Mouse (Mus musculus) cerebellum, adult (tissue): ENCODE measurements around the gene Mrm3.

Source experiments
- ATAC-seq: cut with Nextera tagmentation; 2 replicates; pipeline ENCODE4 v1.9.2; 2017; ENCODE audit warnings: mild to moderate bottlenecking, moderate library complexity, mixed read lengths; ENCODE audit not compliant: insufficient number of reproducible peaks, low FRiP score, low TSS enrichment

The Mrm3 gene

DNA sequence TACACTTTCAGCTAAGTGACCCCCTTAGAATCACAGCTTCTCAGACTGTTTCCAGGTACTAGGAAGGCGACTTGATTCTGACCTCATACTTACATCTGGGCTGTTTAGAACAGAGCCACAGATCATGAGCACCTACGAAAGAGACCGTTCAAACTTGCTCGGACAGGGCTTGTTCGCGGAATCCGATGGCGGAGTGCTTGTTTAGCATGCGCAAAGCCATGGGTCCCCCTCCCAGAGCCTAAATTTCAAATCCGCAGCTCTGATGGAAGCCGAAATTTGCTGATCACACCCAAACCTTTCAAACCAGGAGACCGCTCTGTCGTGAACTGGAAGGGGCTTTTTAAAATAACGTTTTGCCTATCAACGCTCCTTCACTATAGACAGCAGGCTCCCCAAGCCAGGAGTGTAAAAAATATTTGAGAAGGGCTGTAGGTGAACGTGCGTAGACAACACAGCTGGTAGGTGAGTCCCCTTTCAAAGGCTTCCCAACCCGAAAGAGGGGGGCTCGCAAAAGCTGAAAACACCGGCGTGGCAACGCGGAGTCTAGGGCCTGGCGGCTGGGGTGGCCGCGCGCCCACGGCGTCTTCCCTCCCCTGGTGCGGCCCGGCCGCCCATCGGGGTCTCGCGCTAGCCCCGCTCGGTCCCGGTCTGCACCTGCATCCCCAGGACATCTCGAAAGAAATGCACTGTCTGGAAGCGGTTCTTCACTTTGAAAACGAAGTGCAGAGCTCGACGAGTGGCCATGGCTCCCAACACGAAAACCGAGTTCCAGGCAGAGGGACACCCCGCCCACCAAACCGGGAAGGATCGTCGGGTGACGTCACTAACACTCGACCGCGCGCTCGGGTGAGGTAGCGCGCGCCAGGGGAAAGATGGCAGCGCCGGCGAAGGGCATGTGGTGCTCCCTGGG lies at the start of gene Mrm3, which contains the start of gene Glod4:
TSS of gene Mrm3 (plus strand) at position 815 of the 910 bp plus-strand sequence.
TSS of gene Glod4 (minus strand) at position 825 of the 910 bp plus-strand sequence.
- ATAC-seq = peak; percentile 85; the same call in 1 of the 2 replicates

DNA sequence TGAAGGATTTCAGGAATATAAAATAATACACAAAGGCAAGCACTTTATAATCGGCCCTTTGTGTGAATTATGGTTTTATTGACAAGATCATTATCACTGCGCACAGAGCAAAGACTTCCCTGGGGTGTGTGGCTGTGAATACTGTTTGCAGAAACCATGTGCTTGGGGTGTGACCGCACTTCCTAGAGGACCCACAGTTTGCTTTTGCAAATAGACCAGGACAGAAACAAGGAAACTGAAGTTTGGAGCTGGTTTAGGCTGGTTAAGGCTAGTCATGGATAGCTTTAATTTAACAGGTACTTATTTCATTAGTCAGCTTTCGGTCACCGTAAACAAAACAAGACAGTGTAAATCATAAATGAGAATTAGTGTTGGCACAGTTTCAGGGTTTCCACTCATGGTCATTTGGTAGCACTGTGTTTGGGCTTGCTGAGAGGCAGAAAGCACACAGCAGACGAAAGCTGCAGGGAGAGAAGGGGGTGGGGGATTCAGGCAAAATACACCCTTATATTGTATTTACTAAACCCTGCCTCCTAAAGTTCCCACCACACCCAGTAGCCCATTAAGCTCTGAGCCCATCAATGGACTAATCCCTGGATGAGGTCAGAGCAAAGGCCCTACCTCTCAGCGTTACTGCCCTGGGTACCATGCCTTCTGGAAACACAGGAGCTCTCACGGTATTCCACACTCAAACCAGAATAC lies 47.1 kb upstream of the Mrm3 start:
- ATAC-seq = no peak

DNA sequence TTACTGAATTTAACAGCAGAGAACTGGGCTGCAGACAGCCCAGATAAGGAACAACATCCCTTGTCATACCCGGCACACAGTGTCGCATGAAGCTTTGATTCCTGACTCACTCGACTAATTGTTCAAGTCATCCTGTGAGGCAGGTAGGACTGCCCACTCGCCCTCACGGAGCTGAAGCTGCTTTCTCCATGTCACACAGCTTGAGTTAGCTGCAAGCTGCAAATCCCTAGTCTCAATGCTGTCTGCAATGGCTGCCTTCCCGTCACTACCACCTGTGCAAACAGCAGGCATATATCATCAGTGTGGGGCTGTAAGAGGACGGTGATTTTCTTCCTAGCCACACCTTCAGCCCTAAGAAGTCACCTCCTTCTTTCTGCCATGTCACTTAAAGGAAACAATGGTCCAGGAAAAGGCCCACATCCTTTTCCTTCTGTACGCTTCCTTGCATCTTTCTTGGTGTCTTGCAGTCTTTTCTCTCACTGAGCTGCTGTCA lies 46.5 kb upstream of the Mrm3 start:
- ATAC-seq = no peak

DNA sequence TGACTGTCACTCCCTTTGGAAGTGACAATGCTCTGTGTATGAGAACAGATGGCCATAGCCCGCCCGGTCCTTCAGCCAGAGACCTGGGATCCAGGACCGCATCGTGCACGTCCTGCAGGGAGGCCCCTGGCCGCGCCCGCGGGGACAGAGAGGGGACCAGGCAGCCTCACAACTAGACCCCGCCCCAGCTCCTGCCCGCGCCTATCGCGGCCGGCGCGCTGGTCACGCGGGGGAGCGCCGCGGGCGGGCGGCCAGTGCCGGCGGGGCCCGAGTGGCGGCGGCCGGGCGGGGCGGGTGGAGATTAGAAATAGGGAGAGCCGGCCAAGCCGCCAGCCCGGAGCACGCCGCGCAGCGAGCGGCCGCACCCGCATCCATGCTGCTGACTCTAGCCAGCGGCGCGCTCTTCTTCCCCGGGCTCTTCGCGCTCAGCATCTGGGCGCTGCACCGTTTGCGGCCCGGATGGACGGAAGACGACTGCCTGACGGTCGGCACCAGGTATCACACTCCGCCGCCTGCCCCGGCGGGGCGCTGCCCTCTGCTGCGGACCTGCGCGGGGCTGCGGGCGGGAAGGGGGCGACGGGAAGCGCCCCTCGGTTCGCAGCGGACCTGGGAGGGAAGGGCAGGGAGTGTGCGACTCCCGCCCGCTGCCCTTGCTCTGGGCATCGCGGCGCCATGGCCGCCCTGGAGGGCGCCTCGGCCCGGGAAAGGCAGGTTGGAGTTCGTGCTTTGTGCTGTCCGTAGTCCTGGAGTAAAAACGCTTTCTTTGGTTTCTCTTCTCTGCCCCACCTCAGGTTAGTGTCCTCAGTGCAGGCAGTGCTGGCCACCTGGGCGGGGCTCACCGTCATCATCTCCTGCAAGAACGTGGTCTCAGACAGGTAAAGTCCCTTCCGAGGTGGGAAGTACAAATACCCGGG lies 41.5 kb upstream of the Mrm3 start:
- ATAC-seq = peak; percentile 94

DNA sequence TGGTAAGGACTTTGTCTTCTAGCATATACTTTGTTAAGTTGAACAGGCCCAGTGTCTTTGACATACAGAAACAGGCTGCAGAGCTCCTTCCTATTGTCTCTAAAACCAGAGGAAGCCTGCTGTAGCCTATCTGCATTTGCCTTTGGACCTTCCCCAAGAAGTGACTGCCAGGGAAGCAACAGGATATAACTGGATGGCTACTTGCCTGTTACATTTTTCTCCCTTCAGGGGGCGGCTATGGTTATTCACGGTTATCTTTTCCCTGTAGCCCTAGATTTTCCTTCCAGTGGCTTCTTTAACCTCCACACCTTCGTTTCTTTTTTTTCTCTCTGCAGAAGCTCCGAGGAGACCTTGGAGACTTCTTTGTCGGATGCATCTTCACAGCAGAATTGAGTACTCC lies 36.7 kb upstream of the Mrm3 start:
- ATAC-seq = no peak

DNA sequence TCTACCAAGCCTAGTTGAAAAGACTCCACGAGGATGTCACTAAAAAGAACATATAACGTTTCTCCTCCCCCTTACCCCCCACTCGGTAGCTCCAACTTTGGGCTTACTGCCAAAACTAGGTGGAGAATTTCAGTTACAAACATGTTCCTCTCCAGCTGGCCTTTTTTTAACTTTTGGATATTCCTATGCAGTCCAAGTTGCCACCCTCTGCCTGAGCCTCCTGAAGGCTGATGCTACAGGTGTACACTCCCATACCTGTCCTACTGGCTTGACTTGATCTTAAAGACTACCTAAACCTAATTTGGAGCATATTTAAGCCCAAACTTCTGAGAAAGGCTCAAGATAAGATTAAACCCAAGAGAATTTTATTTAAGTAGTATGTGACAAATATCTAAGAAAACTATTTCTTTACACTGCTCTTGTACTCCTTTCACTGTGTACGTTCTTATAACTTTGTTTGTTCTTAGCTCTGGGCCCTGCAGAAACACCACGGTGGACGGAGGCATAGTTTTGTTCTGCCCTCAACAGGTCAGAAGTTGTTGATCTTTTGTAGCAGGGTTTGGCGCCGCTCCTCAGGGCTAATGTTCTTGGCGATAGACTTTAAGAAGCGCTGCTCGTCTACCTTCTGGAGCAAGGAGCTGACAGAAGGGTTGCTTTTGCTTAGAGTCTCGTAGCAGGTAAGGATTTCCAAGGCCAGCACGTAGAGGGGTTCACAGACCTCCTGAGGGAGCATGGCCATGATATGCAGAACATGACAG lies 33.1 kb upstream of the Mrm3 start:
- ATAC-seq = no peak

DNA sequence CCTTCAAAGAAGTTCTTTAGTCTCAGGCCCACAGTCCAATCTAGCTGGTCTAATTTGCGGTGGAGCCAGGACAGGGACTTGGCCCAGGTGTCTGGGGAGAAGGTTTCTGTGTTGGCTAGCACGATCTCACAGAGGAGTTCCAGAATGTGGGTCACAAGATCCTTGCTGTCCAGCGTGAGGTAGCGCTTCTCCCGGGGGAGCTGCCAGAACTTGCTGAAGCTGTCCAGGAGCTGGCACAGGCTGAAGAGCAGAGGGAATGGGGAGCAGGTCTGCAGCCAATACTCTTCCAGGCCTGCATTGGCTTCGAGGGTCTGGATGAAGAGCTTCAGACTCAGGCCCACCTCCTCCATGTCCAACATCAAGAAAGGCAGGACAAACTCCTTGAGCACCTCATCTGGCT lies 31.9 kb upstream of the Mrm3 start:
- peak; percentile 89 for ATAC-seq

DNA sequence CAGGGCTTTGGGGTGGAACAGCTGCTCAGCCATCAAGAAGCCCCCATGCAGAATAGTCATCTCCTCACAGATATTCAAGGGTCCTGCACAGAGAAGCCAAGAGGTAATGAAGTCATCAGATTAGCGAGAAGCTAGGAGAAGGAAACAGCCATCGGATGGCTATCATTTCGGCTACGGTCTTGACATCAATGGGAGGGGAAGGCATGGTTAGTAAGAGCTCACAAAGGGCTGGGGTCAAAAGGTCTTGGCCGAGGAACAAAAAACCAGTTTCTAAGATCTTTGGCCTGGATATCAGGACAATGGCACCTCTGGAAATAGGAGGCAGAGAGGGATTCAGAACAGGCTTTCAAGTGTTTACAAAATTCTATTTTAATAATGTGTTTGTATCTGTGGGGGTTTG lies 29.7 kb upstream of the Mrm3 start:
- no peak for ATAC-seq

DNA sequence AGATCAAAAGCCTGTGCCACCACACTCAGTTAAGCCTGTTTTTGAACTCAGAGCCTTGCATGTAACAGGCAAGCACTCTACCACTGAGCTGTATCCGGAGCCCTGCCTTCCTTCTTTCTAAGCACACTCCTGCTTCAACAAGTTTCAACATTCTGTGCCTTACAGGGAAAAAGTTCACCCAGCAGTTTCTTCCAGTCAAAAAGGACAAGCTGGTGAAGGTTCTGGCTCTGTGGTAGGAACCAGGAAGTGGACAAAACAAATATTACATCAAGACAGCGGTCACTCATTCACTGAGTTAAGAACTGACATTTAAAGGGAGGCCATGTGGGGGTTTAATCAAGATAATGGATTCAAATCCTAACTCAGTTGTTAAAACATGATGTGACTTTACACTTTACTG lies 28.5 kb upstream of the Mrm3 start:
- ATAC-seq = no peak

DNA sequence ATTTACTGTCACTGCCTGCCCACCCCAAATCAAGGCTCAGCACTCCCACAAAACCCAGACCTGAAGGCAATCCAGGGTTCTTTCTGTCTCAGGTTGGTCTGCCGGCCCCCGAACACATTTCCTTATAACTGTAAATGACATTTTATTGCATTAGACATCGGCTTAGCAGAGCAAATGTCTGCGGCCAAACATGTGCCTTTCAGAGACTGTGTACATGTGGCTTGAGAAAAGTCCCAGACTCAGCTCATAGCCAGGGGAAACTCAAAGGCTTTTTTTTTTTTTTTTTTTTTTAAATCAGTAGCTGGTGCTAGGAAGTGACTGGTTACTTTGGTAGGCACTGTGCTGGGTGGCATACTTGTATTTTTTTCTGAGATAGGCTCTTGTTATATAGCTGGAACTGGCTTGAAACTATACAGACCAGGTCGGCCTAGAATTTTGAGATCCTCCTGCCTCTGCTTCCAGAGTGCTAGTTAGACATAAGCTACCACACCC lies 27.4 kb upstream of the Mrm3 start:
- no peak for ATAC-seq

DNA sequence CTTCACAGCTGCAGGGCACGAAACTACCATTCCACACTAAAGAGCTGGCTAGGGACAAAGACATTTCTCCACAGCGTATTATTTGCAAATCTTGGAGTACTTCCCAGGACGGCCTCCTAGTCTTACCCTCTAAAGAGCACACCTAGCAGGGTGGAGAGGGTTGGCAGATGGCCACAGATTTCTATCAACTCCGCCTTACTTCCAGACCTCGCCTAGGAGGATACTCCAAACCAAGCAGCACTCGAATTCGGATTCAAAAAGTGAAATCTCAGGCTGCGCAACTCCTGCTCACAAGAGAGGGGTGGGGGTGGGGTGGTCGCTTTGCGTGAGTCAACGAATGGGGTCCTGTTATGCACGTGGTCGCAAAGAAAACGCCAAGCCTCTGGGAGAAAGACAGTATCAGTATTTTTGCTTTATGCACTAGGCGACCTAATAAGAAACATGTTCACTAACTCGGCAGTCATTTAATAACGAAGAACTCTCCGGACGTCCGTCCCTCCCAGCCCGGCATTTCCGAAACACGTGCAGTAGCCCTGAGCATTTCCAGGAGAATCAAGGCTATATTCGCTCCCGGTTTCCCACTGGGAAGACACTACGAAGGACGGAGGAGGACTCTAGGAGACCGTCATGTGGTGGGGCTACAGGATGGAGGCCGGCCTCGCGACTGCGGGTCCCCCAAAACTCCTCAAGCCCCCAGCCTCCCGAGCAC lies 26.7 kb upstream of the Mrm3 start:
- no peak for ATAC-seq

DNA sequence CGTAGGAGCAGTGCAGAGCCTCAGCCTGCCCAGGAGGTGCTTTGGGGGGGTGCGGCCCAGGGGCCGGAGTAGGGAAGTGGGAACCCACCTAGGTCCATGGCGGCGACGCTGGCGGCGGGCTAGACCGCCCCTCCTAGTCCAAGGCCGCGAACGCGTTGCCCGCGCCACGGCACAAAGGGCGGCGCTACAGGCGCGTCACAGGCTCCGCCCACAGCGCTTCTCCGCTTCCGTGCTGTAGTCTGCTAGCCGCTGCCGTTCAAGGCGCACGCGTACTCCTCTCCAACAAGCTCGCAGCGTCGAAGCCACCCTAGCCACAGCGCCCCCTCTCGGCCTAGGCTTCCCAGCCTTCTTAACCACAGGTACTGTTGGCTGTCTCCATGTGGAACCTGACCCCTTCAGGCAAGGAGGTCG lies 26.1 kb upstream of the Mrm3 start, which contains the start of the genes Dbil5 and Gemin4:
TSS of gene Dbil5 (plus strand) at position 219 of the 411 bp plus-strand sequence.
TSS of gene Gemin4 (minus strand) at position 275 of the 411 bp plus-strand sequence.
- peak; percentile 90 for ATAC-seq

DNA sequence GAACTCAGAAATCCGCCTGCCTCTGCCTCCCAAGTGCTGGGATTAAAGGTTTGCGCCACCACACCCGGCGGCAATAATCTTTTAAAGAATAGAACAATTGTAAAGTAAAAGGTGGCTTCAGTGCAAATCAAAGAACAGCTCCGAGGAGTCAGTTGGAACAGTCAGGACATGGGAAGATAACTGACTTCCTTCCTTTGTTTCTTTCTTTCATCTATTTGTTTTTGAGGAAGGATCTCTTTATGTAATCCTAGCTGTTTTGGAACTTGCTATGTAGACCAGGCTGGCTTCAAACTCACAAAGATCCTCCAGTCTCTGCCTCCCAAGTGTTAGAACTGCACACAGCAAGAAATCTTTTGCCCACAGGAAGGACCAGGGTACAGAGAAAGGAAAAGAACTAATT lies 18.9 kb upstream of the Mrm3 start:
- ATAC-seq = no peak

DNA sequence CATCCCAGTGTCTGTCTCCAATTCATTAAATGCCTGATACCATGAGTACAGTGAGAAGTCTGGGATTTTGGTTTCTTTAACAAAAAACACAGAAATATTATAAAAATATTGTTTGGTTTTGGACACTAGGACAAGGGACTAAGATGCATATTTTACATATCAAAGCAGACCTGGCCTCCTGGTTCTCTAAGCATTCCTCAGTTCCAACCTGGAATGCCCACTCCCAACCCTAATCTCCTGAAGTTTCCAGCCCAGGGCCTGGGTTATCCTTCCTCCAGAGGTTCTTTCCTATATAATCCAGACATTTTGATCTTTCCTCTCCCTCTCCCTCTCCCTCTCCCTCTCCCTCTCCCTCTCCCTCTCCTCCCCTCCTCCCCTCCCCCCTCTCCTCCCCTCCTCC lies 18.5 kb upstream of the Mrm3 start:
- ATAC-seq = no peak

DNA sequence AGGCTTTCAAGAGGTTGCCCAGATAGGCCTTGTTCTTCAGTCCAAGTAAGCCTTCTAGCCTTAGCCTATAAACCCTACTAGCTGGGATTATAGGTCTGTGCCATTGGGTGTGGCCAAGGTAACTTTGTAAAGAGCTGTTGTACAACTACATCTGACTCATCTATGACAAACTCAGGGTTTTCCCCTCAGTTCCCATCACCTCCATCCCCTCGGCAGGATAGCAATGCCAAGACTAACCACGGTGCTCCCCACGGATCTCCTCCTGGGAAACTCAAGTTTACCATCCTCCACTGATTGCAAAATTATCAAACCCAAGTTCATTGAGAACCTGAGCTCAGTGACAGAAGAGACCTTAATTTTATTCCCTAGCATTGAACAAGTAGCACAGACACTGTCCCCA lies 7.4 kb upstream of the Mrm3 start:
- no peak for ATAC-seq

DNA sequence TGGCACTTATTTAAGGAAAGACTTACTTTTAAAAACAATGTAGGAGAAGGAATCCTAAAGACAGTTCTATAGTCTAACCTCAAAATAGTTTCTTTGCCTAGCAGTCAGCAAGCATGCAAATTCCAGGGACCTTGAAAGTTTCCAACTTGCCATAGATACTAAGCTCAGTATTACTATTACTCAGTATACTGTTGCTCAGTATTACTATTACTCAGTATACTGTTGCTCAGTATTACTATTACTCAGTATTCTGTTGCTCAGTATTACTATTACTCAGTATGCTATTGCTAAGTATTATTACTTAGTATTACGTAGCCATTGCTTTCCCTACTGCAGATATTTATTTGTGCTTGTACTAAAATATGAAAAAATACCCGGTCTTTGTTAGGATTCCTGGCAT lies 3.8 kb upstream of the Mrm3 start:
- ATAC-seq = no peak

DNA sequence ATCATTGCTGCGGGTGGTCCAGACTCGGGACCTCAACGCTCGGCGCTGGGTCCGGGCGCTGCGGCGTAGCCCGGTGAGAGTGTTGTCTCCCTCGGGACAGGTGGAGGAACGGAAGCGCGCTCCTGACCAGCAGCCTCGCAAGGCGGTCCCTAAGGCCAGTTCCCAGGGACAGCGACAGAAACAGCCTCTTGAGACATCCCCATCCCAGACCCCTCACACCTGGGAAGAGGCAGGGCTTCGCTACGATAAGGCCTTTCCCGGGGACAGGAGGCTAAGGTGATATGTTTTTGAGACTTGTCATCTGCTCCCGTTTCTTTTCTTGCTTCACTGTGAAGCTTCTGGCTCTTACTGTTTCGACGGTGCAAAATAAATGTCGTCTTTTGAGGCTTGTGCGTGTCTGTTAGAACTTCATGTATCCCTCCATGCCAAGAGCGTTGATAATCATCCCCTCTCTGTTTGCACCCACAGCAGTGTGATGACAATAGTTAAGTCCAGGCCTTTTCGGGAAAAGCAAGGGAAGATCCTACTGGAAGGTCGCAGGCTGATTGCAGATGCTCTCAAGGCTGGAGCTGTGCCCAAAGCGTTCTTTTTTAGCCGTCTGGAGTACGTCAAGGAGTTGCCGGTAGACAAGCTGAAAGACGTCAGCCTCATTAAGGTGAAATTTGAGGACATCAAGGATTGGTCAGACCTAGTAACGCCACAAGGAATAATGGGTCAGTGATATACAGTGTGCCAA lies 464 bp downstream of the Mrm3 start:
- ATAC-seq = peak; percentile 45; the same call in 1 of the 2 replicates

DNA sequence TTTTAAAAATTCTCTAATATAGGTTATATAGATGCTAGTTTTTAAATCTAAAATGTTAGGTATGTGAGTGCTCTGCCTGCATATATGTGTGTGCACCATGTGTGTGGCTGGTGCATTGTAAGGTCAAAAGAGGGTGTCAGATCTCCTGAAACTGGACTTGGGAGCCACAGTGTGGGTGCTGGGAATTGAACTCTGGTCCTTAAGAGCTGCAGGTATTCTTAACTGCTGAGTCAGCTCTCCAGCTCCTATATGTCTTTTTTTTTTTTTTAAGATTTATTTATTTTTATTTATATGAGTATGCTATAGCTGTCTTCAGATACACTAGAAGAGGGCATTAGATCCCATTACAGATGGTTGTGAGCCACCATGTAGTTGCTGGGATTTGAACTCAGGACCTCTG lies 2.9 kb downstream of the Mrm3 start:
- no peak for ATAC-seq
